Mouse (Mus musculus) cerebellum, adult 11 months (tissue): ENCODE results near the gene Tbc1d7.
A peak's percentile ranks its signal among the peaks of the same experiment; 100 is the strongest.

Source experiments
- DNase-seq: peaks from one replicate; pipeline ENCODE4 v3.0.0; 2022

Gene Tbc1d7

DNA sequence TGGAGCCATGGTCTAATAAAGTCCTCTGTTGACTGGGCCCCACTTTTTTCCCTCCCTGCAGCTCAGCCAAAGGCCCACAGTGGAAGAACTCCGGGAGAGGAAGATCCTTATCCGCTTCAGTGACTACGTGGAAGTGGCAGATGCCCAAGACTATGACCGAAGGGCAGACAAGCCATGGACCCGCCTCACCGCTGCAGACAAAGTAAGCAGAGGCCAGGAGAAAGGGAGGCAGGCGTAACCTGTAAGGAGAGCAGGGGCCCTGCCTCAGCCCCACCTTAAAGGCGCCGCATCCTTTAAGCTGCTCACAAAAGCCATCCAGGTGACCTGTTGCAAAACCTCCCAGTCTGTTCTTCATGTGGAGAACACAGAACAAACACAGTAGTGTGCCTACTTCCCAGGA, 38.4 kb downstream of the Tbc1d7 start:
- no peak for DNase-seq

DNA sequence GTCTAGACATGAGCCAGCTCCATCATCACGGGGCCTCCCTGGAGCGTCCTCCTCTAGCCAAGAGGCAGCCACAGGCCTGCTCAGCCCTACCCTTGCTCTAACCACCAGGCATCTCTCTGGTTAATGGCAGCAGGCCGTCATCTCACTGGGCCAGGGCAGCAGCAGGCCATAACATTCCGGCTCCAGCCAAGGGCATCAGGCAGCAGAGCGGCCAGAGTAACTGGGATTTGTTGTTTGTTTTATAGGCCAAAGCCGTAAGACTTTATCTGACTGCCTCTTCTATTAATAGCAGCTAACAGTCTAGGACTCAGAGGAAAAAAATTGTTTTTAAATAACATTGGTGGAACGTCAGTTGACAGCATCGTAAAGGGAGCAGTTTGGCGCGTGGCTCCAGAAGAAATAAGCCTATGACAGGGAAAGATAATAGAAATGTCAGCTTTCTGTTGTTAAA, 39.5 kb downstream of the Tbc1d7 start:
- no peak for DNase-seq

DNA sequence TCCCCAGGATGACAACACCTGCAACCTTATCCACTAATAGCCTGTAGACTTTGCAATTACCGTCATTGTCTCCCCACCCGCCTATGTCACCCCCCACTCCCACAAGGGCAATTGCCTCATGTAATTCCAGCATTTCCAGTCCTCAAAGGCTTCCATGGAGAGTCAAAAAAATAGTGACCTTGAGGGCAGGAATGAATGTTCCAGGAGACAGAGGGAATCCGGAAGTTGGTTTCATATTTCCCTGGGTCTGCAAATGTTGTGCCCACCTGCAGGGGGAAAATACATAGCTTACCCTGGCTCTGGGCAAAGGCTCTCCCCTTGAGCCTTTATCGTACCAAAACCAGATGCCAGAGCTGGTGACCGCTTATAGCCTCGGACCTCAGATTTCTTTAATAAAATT, 41.1 kb downstream of the Tbc1d7 start:
- no peak for DNase-seq

- DNase-seq: no peak
These were observed 46.6 kb downstream of the Tbc1d7 start for GRCm38 (mm10) chr13:43124683-43125074.

DNA sequence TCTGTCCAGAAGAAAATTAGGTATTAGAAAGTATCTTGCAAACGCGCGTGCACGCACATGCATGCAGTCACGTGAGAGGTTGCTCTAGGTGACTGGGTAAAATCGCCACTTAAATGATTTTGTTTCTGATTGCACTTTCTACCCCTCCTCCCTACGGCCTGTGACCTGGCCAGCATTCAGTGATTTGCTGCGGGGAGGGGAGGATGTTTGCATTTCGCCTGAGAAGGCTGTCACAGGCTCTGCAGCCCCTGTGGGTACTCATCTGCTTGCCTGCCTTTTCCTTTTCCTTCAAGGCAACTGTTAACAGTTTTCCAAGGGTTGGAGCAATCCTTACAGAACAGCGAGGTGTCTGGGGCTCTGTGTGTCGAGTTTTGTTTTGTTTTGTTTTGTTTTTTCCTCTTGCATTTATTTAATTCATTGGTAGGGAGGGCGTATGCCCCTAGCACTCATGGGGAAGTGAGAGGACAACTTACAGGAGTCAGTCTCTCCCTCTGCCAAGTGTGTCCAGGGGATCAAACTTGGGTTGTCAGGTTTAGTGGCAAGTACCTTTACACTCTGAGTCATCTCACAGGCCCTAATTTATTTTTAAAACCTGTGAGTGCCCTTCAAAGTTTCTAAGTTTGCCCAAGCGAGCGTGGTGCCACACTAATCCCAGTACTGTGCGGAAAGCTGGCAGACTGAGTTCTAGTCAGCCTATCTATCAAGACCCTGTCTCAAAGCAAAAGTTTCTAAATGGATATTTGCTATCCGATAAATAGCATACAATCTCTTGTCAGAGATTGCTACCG, 47.2 kb downstream of the Tbc1d7 start:
- no peak for DNase-seq

GRCm38 (mm10) chr13:43122306-43123070, 48.8 kb downstream of the Tbc1d7 start:
- no peak for DNase-seq

GRCm38 (mm10) chr13:43113141-43113540, 58.2 kb downstream of the Tbc1d7 start:
- DNase-seq: no peak

- no peak for DNase-seq
These were observed 58.6 kb downstream of the Tbc1d7 start for GRCm38 (mm10) chr13:43112707-43113106.

DNA sequence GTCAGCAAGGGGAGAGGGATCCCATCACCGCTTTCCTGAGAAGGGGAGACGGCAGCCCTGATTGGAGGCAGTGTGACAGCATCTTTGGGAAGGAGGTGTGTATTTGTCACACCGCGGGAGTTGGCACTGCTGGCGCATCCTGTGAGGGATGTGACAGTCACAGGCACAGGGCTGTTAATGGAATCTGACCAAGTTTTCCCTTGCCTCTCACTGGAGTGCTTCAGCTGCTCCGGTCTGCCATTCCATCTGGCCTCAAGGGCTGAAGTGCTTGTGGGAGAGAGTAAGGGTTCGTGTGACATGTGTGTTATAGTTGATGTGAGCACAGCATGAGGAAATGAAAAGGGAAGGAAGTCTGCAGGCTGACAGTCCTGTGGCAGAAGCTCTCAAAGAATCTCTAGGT, 59.0 kb downstream of the Tbc1d7 start:
- peak; percentile 82 for DNase-seq

DNA sequence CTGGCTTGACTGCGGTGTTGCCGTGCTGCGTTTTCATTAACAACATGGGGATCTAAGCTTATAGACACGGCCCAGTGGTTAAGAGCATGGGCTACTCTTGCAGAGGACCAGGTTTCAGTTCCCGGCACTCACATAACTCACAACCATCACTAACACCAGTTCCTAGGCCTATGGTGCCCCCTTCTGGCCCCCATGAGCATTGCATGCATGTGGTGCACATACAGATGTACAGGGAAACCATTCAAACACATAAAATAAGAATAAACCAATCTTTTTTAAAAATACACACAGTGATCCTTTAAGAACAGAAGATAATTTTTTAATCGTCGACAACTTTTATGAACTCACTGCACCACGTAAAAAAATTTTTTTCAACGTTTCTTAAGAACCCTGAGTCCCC, 66.8 kb downstream of the Tbc1d7 start:
- no peak for DNase-seq

- no peak for DNase-seq
These were observed 68.4 kb downstream of the Tbc1d7 start for GRCm38 (mm10) chr13:43102943-43103342.
